Mouse (Mus musculus) urinary bladder, postnatal 25 days (tissue): ENCODE results near the gene Ciapin1.
A peak's percentile ranks its signal among the peaks of the same experiment; 100 is the strongest.

Experiments
- DNase-seq: peaks from one replicate; pipeline ENCODE4 v3.0.0; 2022; ENCODE audit warnings: low spot score

Gene Ciapin1

GRCm38 (mm10) chr8:94805811-94806210, 32.3 kb downstream of the Ciapin1 start:
- no peak for DNase-seq

- no peak for DNase-seq
Measured at GRCm38 (mm10) chr8:94804546-94805340, 33.4 kb downstream of the Ciapin1 start.

GRCm38 (mm10) chr8:94803551-94803950, 34.6 kb downstream of the Ciapin1 start:
- DNase-seq: no peak

- no peak for DNase-seq
Measured at GRCm38 (mm10) chr8:94802375-94802774, 35.8 kb downstream of the Ciapin1 start.

GRCm38 (mm10) chr8:94801293-94802095, 36.7 kb downstream of the Ciapin1 start:
- DNase-seq: peak; percentile 37

GRCm38 (mm10) chr8:94800278-94800968, 37.7 kb downstream of the Ciapin1 start:
- DNase-seq: no peak

GRCm38 (mm10) chr8:94794782-94795181, 43.4 kb downstream of the Ciapin1 start:
- no peak for DNase-seq

GRCm38 (mm10) chr8:94794368-94794767, 43.8 kb downstream of the Ciapin1 start:
- DNase-seq: no peak

- DNase-seq: no peak
Measured at GRCm38 (mm10) chr8:94789256-94789955, 48.8 kb downstream of the Ciapin1 start.

- DNase-seq: peak; percentile 42
Measured at GRCm38 (mm10) chr8:94787524-94788501, 50.3 kb downstream of the Ciapin1 start.

- DNase-seq: no peak
Measured at GRCm38 (mm10) chr8:94785995-94786595, 52.1 kb downstream of the Ciapin1 start.

- DNase-seq: no peak
Measured at GRCm38 (mm10) chr8:94785247-94785985, 52.7 kb downstream of the Ciapin1 start.

GRCm38 (mm10) chr8:94783890-94784289, 54.3 kb downstream of the Ciapin1 start:
- DNase-seq: no peak

- no peak for DNase-seq
Measured at GRCm38 (mm10) chr8:94781838-94782235, 56.3 kb downstream of the Ciapin1 start.

- DNase-seq: no peak
Measured at GRCm38 (mm10) chr8:94781155-94781837, 56.9 kb downstream of the Ciapin1 start.

- no peak for DNase-seq
Measured at GRCm38 (mm10) chr8:94780491-94781154, 57.5 kb downstream of the Ciapin1 start.

GRCm38 (mm10) chr8:94779534-94780294, 58.4 kb downstream of the Ciapin1 start:
- no peak for DNase-seq
